Mouse (Mus musculus): ENCODE measurements around the gene Olfr1019.

The Olfr1019 gene

GRCm38 (mm10) chr2:85845383-85845782 lies at the start of gene Olfr1019:
Gene Olfr1019, minus strand, starts transcription at chr2:85845483.
- DNase-seq: no peak

GRCm38 (mm10) chr2:85885340-85885739 lies 40.1 kb upstream of the Olfr1019 start, which contains the start of gene Olfr1023:
Gene Olfr1023, plus strand, starts transcription at chr2:85885640.
- DNase-seq: no peak

GRCm38 (mm10) chr2:85868294-85868693 lies 23.0 kb upstream of the Olfr1019 start, which contains the start of gene Olfr1022:
Gene Olfr1022, plus strand, starts transcription at chr2:85868594.
- DNase-seq: no peak

- no peak for DNase-seq
Observed at GRCm38 (mm10) chr2:85846730-85847129, 1.4 kb upstream of the Olfr1019 start, which contains the start of gene Olfr1020. Gene Olfr1020, plus strand, starts transcription at chr2:85847030.

GRCm38 (mm10) chr2:85818179-85818578 lies 27.1 kb downstream of the Olfr1019 start, which contains the start of gene Olfr1018:
Gene Olfr1018, plus strand, starts transcription at chr2:85818479.
- DNase-seq: no peak

- no peak for DNase-seq
Observed at GRCm38 (mm10) chr2:85804501-85804900, 40.8 kb downstream of the Olfr1019 start.

GRCm38 (mm10) chr2:85802444-85802843 lies 42.8 kb downstream of the Olfr1019 start, which contains the start of gene Olfr1016:
Gene Olfr1016, minus strand, starts transcription at chr2:85802544.
- DNase-seq: no peak

GRCm38 (mm10) chr2:85792331-85792730 lies 53.0 kb downstream of the Olfr1019 start:
- peak in 1 of 2 experiments; percentile 9 for DNase-seq
